In the genomic region with DNA sequence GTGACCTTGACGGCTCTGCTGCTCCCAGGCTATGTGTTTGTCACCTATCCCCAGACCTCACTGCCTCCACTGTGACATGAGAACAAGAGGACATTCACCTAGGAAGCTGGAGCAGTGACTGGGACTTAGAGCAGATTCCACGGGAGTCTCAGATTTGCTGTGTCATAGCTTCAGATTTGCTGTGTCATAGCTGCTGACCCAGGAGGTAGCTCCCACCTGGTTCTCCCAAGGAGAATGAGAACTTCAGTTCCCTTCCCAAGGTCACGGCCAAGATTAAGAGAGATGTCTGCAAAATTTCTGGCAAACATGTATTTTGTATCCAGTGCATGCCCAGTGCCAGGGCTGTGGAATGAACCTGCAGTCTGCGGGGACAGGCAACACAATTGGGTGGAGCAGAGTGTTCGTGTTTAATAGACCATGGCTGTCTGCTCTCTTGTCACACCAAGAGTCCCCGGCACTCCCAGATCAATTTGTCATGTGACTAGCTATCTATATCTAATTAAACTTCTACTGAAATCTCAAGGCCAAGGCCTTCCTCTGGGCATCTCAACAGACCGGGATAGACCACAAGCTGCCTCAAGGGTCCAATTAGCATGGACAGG, we compare ENCODE assay signal across 15 mouse cellular contexts. TPM values are rescaled to one million over a fixed set of nuclear protein-coding genes. Genes with fewer than 3 reads are reported as not detected.
DNase-seq lines count a peak whose midpoint lies in the region; ATAC-seq lines count a peak whose summit lies in the region.
"Had no signal": no experiment of that assay in that cellular context is flagged by ENCODE, and none has a peak within 500 bp of the region (broad histone marks: within the 10 kb centered on the region; RNA-seq: fewer than 3 reads in every experiment).

No protein-coding gene starts in this region.

- peak; percentile 15 for DNase-seq in cerebellum, adult 11-12 months
- DNase-seq in cerebellum, adult 9-10 months = no peak
- DNase-seq in neural tube, embryonic 10.5 days (ENCODE audit: extremely low spot score, low spot score) = peak; percentile 34
- DNase-seq in embryo, embryonic 9.5 days (ENCODE audit: extremely low spot score) = peak; percentile 12
- DNase-seq in limb, embryonic 10.5 days (ENCODE audit: low spot score) = no peak
- DNase-seq in natural killer cell, adult 2 months (ENCODE audit: low spot score in 2 of 2) = no peak
- DNase-seq in gastrocnemius, postnatal 25 days = no peak
- DNase-seq: cerebellum, postnatal 36 days; heart, adult 11 months; heart, postnatal 14 days; kidney, adult 11 months; liver, embryonic 13.5 days; spleen, adult 18-20 months had no signal

- H3K9me3 ChIP-seq in neural tube, embryonic 15.5 days (replicated peaks) = no peaks in the 10 kb centered on the region
- no peaks in the 10 kb centered on the region for H3K9me3 ChIP-seq in limb, embryonic 10.5 days (replicated peaks)
- H3K9me3 ChIP-seq: G1E; liver, embryonic 13.5 days had no signal

- 34% methylated on average over 7 of the region's 7 CpGs for WGBS in neural tube, embryonic 15.5 days
- WGBS in limb, embryonic 10.5 days = 48% methylated on average over 7 of the region's 7 CpGs

- H3K36me3 ChIP-seq in neural tube, embryonic 15.5 days = 0 out of 2 replicates have a peak, but pooled peaks cover 5% of the 10 kb centered on the region
- no peaks in the 10 kb centered on the region for H3K36me3 ChIP-seq in limb, embryonic 10.5 days
- H3K36me3 ChIP-seq: G1E; liver, embryonic 13.5 days had no signal

- H3K4me3 ChIP-seq in neural tube, embryonic 15.5 days (replicated peaks) = no peak overlapping the region
- no peak overlapping the region for H3K4me3 ChIP-seq in limb, embryonic 10.5 days
- H3K4me3 ChIP-seq: liver, embryonic 13.5 days had no signal

- no peak overlapping the region for H3K27ac ChIP-seq in neural tube, embryonic 15.5 days (replicated peaks)
- H3K27ac ChIP-seq in limb, embryonic 10.5 days = peak overlapping the region; percentile 10
- H3K27ac ChIP-seq: liver, embryonic 13.5 days had no signal

- H3K4me2 ChIP-seq in neural tube, embryonic 15.5 days = no peak overlapping the region
- H3K4me2 ChIP-seq: liver, embryonic 13.5 days had no signal

- H3K9ac ChIP-seq in neural tube, embryonic 15.5 days (replicated peaks) = no peak overlapping the region
- H3K9ac ChIP-seq: liver, embryonic 13.5 days had no signal

- H3K27me3 ChIP-seq in neural tube, embryonic 15.5 days (replicated peaks) = peaks cover 12% of the 10 kb centered on the region; the same call in 1 of the 2 replicates
- H3K27me3 ChIP-seq in limb, embryonic 10.5 days (ENCODE audit: low read depth, poor library complexity, severe bottlenecking) = peaks cover 27% of the 10 kb centered on the region; the same call in 1 of the 2 replicates

- peaks cover 22% of the 10 kb centered on the region for H3K4me1 ChIP-seq in neural tube, embryonic 15.5 days
- peaks cover 29% of the 10 kb centered on the region for H3K4me1 ChIP-seq in limb, embryonic 10.5 days
- H3K4me1 ChIP-seq: liver, embryonic 13.5 days had no signal

- ATAC-seq in neural tube, embryonic 15.5 days (ENCODE audit: low FRiP score) = no peak

RNA-seq across cellular contexts. Expression of gene Syt13, which starts 33.9 kb away (rescaled TPM):
- polyA plus RNA-seq in neural tube, embryonic 15.5 days (2015; fragmentation: Nextera tagmentation; extraction: Ambion mirVana) = 43.6 and 46.0 TPM in 2 replicates
- polyA plus RNA-seq in limb, embryonic 10.5 days (2016; fragmentation: Nextera tagmentation; extraction: Ambion mirVana) = 2.5 and 5.2 TPM in 2 replicates
- total RNA-seq in gastrocnemius, postnatal 25 days (2021) = under 1 TPM in 1 of 2 experiments, not detected in 1; 0.15 TPM
- polyA plus RNA-seq: G1E had no signal

Comparison
In these comparisons a context has a peak if more than half of its experiments do, and no peak if none do; other contexts are left out.
1. DNase-seq: peak in cerebellum, adult 11-12 months (single experiment), neural tube, embryonic 10.5 days (single experiment) and embryo, embryonic 9.5 days (single experiment); none in cerebellum, adult 9-10 months (single experiment), limb, embryonic 10.5 days (single experiment), natural killer cell, adult 2 months (0 of 2) and gastrocnemius, postnatal 25 days (single experiment).